Mouse (Mus musculus) natural killer cell, adult 2 months (primary cell): ENCODE results near the gene Myo18b.

ENCODE experiments used
- DNase-seq, 2 experiments: peaks; one replicate each; pipeline ENCODE4 v3.0.0; 2022; ENCODE audit warnings: low spot score in 2 of 2

The Myo18b gene

GRCm38 (mm10) chr5:112895674-112896654 lies at the start of gene Myo18b:
Gene Myo18b, minus strand, starts transcription at chr5:112896362.
- no peak for DNase-seq

DNA sequence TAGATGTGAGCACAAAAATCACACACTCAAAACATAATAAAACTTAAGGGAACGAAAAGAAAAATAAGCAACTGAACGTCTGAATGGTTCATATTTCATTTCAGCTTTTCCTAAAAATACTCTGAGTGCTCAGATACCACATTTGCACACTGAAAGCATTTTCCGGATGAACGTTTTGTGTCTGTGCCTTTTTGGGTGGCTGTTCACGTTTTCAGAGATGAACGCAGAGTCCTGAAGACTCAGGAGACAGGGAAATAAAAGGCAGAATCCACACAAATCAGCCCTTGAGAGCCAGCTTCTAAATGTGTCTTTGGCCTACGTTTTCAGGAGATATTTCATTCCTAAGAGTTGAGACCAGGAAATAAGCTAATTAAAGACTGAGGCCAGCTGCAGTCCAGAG lies 49.8 kb upstream of the Myo18b start:
- no peak for DNase-seq

DNA sequence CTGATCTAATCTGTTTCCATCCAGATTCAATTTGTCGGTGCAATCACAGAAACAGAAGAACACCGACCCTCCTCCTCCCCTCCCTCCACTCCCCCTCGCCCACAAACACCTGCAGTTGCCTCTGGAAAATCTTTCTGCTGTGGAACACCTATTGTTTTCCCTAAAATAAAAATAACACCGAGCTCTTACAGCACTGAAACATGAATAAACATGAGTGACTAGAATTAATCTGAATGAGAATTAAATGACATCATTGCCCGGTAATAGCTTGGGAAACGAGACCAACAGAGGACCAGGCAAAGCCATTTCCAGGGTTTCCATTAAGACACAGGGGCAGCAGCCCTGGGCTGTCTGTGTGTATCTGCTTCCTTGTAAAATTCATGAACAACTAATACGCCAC lies 46.1 kb upstream of the Myo18b start:
- no peak for DNase-seq

- no peak for DNase-seq
Observed at GRCm38 (mm10) chr5:112941001-112941400, 44.8 kb upstream of the Myo18b start.

DNA sequence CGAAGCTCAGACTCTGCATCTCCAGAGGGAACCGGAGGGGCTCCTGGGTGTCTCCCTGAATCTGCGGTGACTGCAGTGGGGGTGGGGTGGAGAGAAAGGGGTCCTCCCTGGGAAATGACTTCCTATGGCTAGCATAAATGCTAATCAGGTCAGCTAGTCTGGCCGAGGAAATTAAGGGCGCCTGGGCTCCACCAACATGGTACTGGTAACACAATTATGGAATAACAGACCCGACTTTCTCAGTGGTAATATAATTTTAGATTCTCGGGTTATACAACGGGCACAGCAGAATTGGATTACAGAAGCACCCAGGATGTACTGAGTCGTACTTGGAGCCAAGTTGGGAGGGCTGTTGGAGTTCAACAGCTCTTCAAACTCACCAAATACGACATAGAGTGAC lies 40.5 kb upstream of the Myo18b start:
- DNase-seq: no peak

GRCm38 (mm10) chr5:112935436-112935835 lies 39.3 kb upstream of the Myo18b start:
- DNase-seq: no peak

- DNase-seq: no peak
Observed at GRCm38 (mm10) chr5:112932878-112933567, 36.9 kb upstream of the Myo18b start.

GRCm38 (mm10) chr5:112931901-112932300 lies 35.7 kb upstream of the Myo18b start:
- no peak for DNase-seq

- DNase-seq: no peak
Observed at GRCm38 (mm10) chr5:112928201-112928881, 32.2 kb upstream of the Myo18b start.

- no peak for DNase-seq
Observed at GRCm38 (mm10) chr5:112925422-112925821, 29.3 kb upstream of the Myo18b start.

DNA sequence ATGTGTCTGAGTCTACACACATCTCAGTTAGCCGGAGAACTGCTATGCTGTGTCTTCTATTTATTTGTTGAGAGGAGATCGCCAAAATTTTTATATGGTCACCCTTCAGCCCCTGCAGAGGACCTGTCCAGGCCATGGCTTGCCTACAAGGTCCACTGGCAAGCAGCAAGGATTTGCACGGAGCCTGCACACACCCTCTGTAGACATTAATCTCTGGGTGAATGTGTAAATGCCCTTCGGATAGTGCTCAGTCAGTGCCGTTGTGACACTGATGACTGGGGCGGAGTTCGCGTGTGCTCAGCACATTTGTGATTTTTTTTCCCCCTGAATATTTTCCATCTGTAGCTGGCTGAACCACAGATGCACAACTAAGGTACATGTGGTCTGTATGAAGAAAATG lies 28.6 kb upstream of the Myo18b start:
- no peak for DNase-seq

DNA sequence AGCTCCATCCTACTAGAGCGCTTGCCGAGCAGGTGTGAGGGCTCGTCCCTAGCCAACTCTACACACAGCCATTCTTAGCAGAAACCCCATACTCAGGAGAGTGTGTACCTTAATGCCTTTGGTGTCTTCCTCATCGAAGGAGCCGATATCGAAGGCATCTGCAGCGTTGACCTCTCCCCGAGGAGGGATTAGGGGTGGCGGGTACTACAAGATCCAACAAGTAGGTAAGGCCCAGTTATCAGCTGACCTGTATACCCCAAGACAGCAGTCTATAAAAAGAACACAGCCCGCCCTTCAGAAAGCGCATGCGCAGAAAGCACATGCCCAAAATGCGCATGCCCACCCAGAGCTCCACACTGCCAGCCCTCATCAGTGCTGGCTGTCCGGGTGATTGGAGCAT lies 27.7 kb upstream of the Myo18b start:
- DNase-seq: no peak

DNA sequence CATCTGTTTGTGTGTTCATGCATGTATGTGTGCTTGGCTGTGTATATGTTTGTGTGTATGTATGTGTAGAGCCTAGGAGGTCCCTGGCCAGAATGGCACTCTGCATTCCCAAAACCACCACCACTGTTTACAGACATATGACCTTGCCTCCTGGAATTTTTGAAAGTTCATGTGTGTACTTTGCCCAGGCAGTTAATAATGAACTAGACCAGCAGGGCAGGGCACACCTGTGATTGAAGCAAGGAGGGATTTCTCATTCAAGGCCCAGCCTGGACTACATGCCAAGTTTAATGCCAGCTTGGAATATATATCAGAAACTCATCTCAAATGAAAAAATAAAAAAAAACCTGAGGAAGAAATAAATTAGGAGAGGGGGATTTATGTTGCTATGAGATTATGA lies 25.8 kb upstream of the Myo18b start:
- no peak for DNase-seq

GRCm38 (mm10) chr5:112910381-112910780 lies 14.2 kb upstream of the Myo18b start:
- no peak for DNase-seq

DNA sequence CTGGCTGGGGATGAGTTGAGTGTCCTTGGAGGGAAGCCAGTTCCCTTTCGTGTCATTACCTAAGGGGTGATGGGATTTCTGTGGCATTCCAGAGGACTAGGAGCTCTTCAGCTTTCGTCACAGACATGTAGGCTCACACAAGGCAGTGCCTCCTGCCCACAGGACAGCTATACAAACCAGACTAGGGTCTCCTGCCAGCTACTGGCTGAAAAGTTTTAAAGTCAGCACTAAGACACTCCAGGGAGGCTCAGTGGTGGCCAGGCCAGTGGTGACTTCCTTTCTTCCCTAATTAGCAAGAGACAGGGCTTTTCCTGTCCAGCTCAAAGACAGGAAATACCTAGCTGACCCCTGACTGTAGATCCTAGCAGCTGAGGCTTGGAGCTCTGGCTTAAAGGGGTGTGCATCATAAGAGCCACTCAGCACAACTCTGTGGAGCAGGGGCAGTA lies 12.0 kb upstream of the Myo18b start:
- no peak for DNase-seq

- DNase-seq: no peak
Observed at GRCm38 (mm10) chr5:112907504-112907903, 11.3 kb upstream of the Myo18b start.

GRCm38 (mm10) chr5:112893462-112894060 lies 2.6 kb downstream of the Myo18b start:
- DNase-seq: no peak

DNA sequence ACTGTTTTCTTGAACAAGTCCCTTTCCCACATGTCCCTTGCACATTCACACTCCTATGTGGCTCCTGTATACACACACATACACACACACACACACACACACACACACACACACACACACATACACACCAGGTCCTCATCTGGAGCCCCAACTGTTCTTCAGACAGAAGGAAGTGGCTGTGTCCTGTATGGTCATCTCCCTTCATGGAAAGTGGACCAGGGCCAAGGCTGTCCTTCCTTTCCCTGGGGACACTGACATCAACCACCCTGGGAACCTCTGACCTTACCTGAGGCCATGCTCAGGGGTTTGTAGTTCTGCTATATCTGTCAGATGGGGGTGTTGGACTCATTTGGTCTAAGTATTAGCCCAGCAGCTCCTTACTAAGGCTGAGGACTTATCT lies 3.8 kb downstream of the Myo18b start:
- DNase-seq: no peak

- no peak for DNase-seq
Observed at GRCm38 (mm10) chr5:112888651-112889050, 7.5 kb downstream of the Myo18b start.

- DNase-seq: no peak
Observed at GRCm38 (mm10) chr5:112886687-112887491, 9.3 kb downstream of the Myo18b start.
